Mouse (Mus musculus) mouse trophoblast stem cell (cell line): ENCODE data around the gene Ccdc36.

ENCODE experiments used
- in situ Hi-C, 2 experiments: fragments of 300-500 bp; cut with MseI, MboI; formaldehyde crosslinking; loops; 2 replicates in 1 of 2; 3 replicates in 1 of 2; pipeline ENCODE4 v1.15.1; 2025

The Ccdc36 gene

GRCm38 (mm10) chr9:108428384-108428783 lies at the start of gene Ccdc36:
Gene Ccdc36 (minus strand): TSS chr9:108428484.
- in situ Hi-C loops: no loop called here

GRCm38 (mm10) chr9:108474528-108474927 lies 46.2 kb upstream of the Ccdc36 start:
- in situ Hi-C loops: no loop called here

GRCm38 (mm10) chr9:108469845-108470244 lies 41.6 kb upstream of the Ccdc36 start:
- in situ Hi-C loops: no loop called here

- in situ Hi-C loops: no loop called here
Measured at GRCm38 (mm10) chr9:108469430-108469829, 41.1 kb upstream of the Ccdc36 start.

- in situ Hi-C loops: no loop called here
Measured at GRCm38 (mm10) chr9:108466219-108466618, 37.9 kb upstream of the Ccdc36 start.

GRCm38 (mm10) chr9:108463713-108464112 lies 35.4 kb upstream of the Ccdc36 start:
- in situ Hi-C loops: no loop called here

GRCm38 (mm10) chr9:108462192-108462591 lies 33.9 kb upstream of the Ccdc36 start:
- in situ Hi-C loops: no loop called here

GRCm38 (mm10) chr9:108461675-108462074 lies 33.4 kb upstream of the Ccdc36 start:
- in situ Hi-C loops: no loop called here

GRCm38 (mm10) chr9:108461181-108461631 lies 32.9 kb upstream of the Ccdc36 start, which contains the start of gene Klhdc8b:
Gene Klhdc8b (minus strand): TSS chr9:108461581.
- in situ Hi-C loops: no loop called here

GRCm38 (mm10) chr9:108460319-108461178 lies 32.3 kb upstream of the Ccdc36 start, which contains the start of gene Ccdc71:
Gene Ccdc71 (plus strand): TSS chr9:108460527.
- in situ Hi-C loops: no loop called here

- in situ Hi-C loops: no loop called here
Measured at GRCm38 (mm10) chr9:108459939-108460318, 31.6 kb upstream of the Ccdc36 start.

GRCm38 (mm10) chr9:108456953-108457352 lies 28.7 kb upstream of the Ccdc36 start:
- in situ Hi-C loops: no loop called here

GRCm38 (mm10) chr9:108455747-108456571 lies 27.7 kb upstream of the Ccdc36 start:
- in situ Hi-C loops: no loop called here

GRCm38 (mm10) chr9:108454429-108454828 lies 26.1 kb upstream of the Ccdc36 start:
- in situ Hi-C loops: no loop called here

GRCm38 (mm10) chr9:108453458-108453857 lies 25.2 kb upstream of the Ccdc36 start:
- in situ Hi-C loops: no loop called here

GRCm38 (mm10) chr9:108452911-108453310 lies 24.6 kb upstream of the Ccdc36 start:
- in situ Hi-C loops: no loop called here

- in situ Hi-C loops: no loop called here
Measured at GRCm38 (mm10) chr9:108452291-108452906, 24.1 kb upstream of the Ccdc36 start.

GRCm38 (mm10) chr9:108451519-108452160 lies 23.4 kb upstream of the Ccdc36 start:
- in situ Hi-C loops: no loop called here

- in situ Hi-C loops: no loop called here
Measured at GRCm38 (mm10) chr9:108451170-108451493, 22.8 kb upstream of the Ccdc36 start.

GRCm38 (mm10) chr9:108450292-108451169 lies 22.2 kb upstream of the Ccdc36 start:
- in situ Hi-C loops: no loop called here

- in situ Hi-C loops: no loop called here
Measured at GRCm38 (mm10) chr9:108449860-108450259, 21.6 kb upstream of the Ccdc36 start.
